Mouse (Mus musculus): ENCODE results near the gene Hdac2. TPM values are rescaled to one million over a fixed set of nuclear protein-coding genes. Genes with fewer than 3 reads are reported as not detected.
A peak's percentile ranks its signal among the peaks of the same experiment; 100 is the strongest.

Gene Hdac2
- total RNA-seq, 1 experiment = 91.3 TPM

- peak overlapping the region; percentile 84 for H3K9ac ChIP-seq (ENCODE audit: insufficient read depth, low read depth, low read length, poor library complexity, severe bottlenecking)
- peak overlapping the region; percentile 81; the same call in 1 of the 2 replicates for H3K27ac ChIP-seq (ENCODE audit: insufficient read depth, low read depth, low read length, poor library complexity, severe bottlenecking)
- H3K9me3 ChIP-seq (ENCODE audit: control insufficient read depth, insufficient read depth, low read depth, low read length) = no peaks in the 10 kb centered on the region
- no peaks in the 10 kb centered on the region for H3K36me3 ChIP-seq (ENCODE audit: control insufficient read depth, insufficient read depth, low read length, poor library complexity, severe bottlenecking)
- H3K4me3 ChIP-seq (ENCODE audit: insufficient read depth in 1 of 2, low read depth in 1 of 2, low read length in 2 of 2, poor library complexity in 1 of 2, severe bottlenecking in 1 of 2) = peak overlapping the region; percentile 90 to 98
- in situ Hi-C loops (cut with MboI; ENCODE audit: low sequenced_read_pairs in 2 of 2, unreplicated experiment in 2 of 2) = no loop called here
- peak; percentile 34 for DNase-seq (ENCODE audit: low read depth, low spot score)
- no peaks in the 10 kb centered on the region; a peak in 1 of 4 replicates for H3K4me1 ChIP-seq (ENCODE audit: control insufficient read depth in 2 of 2, insufficient read depth in 2 of 2, low read length in 2 of 2, poor library complexity in 1 of 2)
- no peak for TF ChIP-seq ZC3H11A (IDR thresholded peaks at IDR 0.05; ENCODE audit: borderline replicate concordance, low read depth, low read length)
- no peak for TF ChIP-seq CHD2 (IDR thresholded peaks at IDR 0.05; ENCODE audit: low read depth, low read length)
- no peak for TF ChIP-seq HCFC1 (IDR thresholded peaks at IDR 0.05; ENCODE audit: borderline replicate concordance, insufficient read depth, low read length)
- TF ChIP-seq MAFK (IDR thresholded peaks at IDR 0.05; ENCODE audit: insufficient read depth, low read depth, low read length) = no peak
- no peak for TF ChIP-seq ZNF384 (IDR thresholded peaks at IDR 0.05; ENCODE audit: low read depth, low read length)
Observed at GRCm38 (mm10) chr10:36974676-36975520, 554 bp downstream of the Hdac2 start.

- in situ Hi-C loops (cut with MboI; ENCODE audit: low sequenced_read_pairs in 2 of 2, unreplicated experiment in 2 of 2) = no loop called here
- H3K9ac ChIP-seq (ENCODE audit: insufficient read depth, low read depth, low read length, poor library complexity, severe bottlenecking) = no peak overlapping the region
- TF ChIP-seq CHD2 (IDR thresholded peaks at IDR 0.05; ENCODE audit: low read depth, low read length) (no peak), MAFK (IDR thresholded peaks at IDR 0.05; ENCODE audit: insufficient read depth, low read depth, low read length) (no peak), ZC3H11A (IDR thresholded peaks at IDR 0.05; ENCODE audit: borderline replicate concordance, low read depth, low read length) (no peak), ZNF384 (IDR thresholded peaks at IDR 0.05; ENCODE audit: low read depth, low read length) (no peak)
- peaks cover 3% of the 10 kb centered on the region; the same call in 1 of the 2 replicates for H3K36me3 ChIP-seq (ENCODE audit: control insufficient read depth, insufficient read depth, low read length, poor library complexity, severe bottlenecking)
- H3K4me1 ChIP-seq (ENCODE audit: control insufficient read depth in 2 of 2, insufficient read depth in 2 of 2, low read length in 2 of 2, poor library complexity in 1 of 2) = no peaks in the 10 kb centered on the region; a peak in 1 of 4 replicates
- H3K4me3 ChIP-seq (ENCODE audit: insufficient read depth in 1 of 2, low read depth in 1 of 2, low read length in 2 of 2, poor library complexity in 1 of 2, severe bottlenecking in 1 of 2) = peak overlapping the region in 1 of 2 experiments; percentile 5; a peak in 1 of 4 replicates
- H3K9me3 ChIP-seq (ENCODE audit: control insufficient read depth, insufficient read depth, low read depth, low read length) = no peaks in the 10 kb centered on the region
- DNase-seq (ENCODE audit: low read depth, low spot score) = no peak
- H3K27ac ChIP-seq (ENCODE audit: insufficient read depth, low read depth, low read length, poor library complexity, severe bottlenecking) = no peak overlapping the region
Observed at GRCm38 (mm10) chr10:36981866-36982265, 7.5 kb downstream of the Hdac2 start.

- Histone ChIP-seq H3K27ac (ENCODE audit: insufficient read depth, low read depth, low read length, poor library complexity, severe bottlenecking) (no peak overlapping the region), H3K4me3 (ENCODE audit: insufficient read depth in 1 of 2, low read depth in 1 of 2, low read length in 2 of 2, poor library complexity in 1 of 2, severe bottlenecking in 1 of 2) (no peak overlapping the region), H3K9me3 (ENCODE audit: control insufficient read depth, insufficient read depth, low read depth, low read length) (no peaks in the 10 kb centered on the region), H3K4me1 (ENCODE audit: control insufficient read depth in 2 of 2, insufficient read depth in 2 of 2, low read length in 2 of 2, poor library complexity in 1 of 2) (no peaks in the 10 kb centered on the region), H3K9ac (ENCODE audit: insufficient read depth, low read depth, low read length, poor library complexity, severe bottlenecking) (no peak overlapping the region), H3K36me3 (ENCODE audit: control insufficient read depth, insufficient read depth, low read length, poor library complexity, severe bottlenecking) (peaks cover 20% of the 10 kb centered on the region)
- in situ Hi-C loops (cut with MboI; ENCODE audit: low sequenced_read_pairs in 2 of 2, unreplicated experiment in 2 of 2) = no loop called here
- DNase-seq (ENCODE audit: low read depth, low spot score) = no peak
- TF ChIP-seq HCFC1 (IDR thresholded peaks at IDR 0.05; ENCODE audit: borderline replicate concordance, insufficient read depth, low read length) (no peak), CHD2 (IDR thresholded peaks at IDR 0.05; ENCODE audit: low read depth, low read length) (no peak), MAFK (IDR thresholded peaks at IDR 0.05; ENCODE audit: insufficient read depth, low read depth, low read length) (no peak), ZNF384 (IDR thresholded peaks at IDR 0.05; ENCODE audit: low read depth, low read length) (no peak)
Observed at GRCm38 (mm10) chr10:36992149-36992548, 17.8 kb downstream of the Hdac2 start.

GRCm38 (mm10) chr10:37000839-37001238 is 26.5 kb downstream of the Hdac2 start:
- Histone ChIP-seq H3K27ac (ENCODE audit: insufficient read depth, low read depth, low read length, poor library complexity, severe bottlenecking) (no peak overlapping the region), H3K36me3 (ENCODE audit: control insufficient read depth, insufficient read depth, low read length, poor library complexity, severe bottlenecking) (peaks cover 18% of the 10 kb centered on the region), H3K9me3 (ENCODE audit: control insufficient read depth, insufficient read depth, low read depth, low read length) (no peaks in the 10 kb centered on the region), H3K4me3 (ENCODE audit: insufficient read depth in 1 of 2, low read depth in 1 of 2, low read length in 2 of 2, poor library complexity in 1 of 2, severe bottlenecking in 1 of 2) (no peak overlapping the region), H3K9ac (ENCODE audit: insufficient read depth, low read depth, low read length, poor library complexity, severe bottlenecking) (no peak overlapping the region), H3K4me1 (ENCODE audit: control insufficient read depth in 2 of 2, insufficient read depth in 2 of 2, low read length in 2 of 2, poor library complexity in 1 of 2) (peaks cover 0 to 2% of the 10 kb centered on the region in 2 experiments; a peak in 1 of 4 replicates)
- TF ChIP-seq ZNF384 (IDR thresholded peaks at IDR 0.05; ENCODE audit: low read depth, low read length) (no peak), MAFK (IDR thresholded peaks at IDR 0.05; ENCODE audit: insufficient read depth, low read depth, low read length) (peak; percentile 62; the same call in 1 of the 2 replicates), ZC3H11A (IDR thresholded peaks at IDR 0.05; ENCODE audit: borderline replicate concordance, low read depth, low read length) (no peak), CHD2 (IDR thresholded peaks at IDR 0.05; ENCODE audit: low read depth, low read length) (no peak), HCFC1 (IDR thresholded peaks at IDR 0.05; ENCODE audit: borderline replicate concordance, insufficient read depth, low read length) (no peak)
- in situ Hi-C loops (cut with MboI; ENCODE audit: low sequenced_read_pairs in 2 of 2, unreplicated experiment in 2 of 2) = no loop called here
- no peak for DNase-seq (ENCODE audit: low read depth, low spot score)
